Mouse (Mus musculus) CH12.LX (cell line): ENCODE measurements at regions not wholly inside any gene's neighbourhood (a gene's known extent, or its start where the extent isn't known, plus 50 kb on each side); places are given as distances from the start of the nearest gene placed in this dataset.
A peak's percentile ranks its signal among the peaks of the same experiment; 100 is the strongest.

ENCODE experiments used
- DNase-seq: peaks from one replicate; pipeline ENCODE4 v3.0.0-alpha.2; 2013; ENCODE audit errors: extremely low read depth
- H3K27ac ChIP-seq: 2 replicates; pipeline ENCODE4 v1.5.1; 2012; ENCODE audit warnings: low read depth, mild to moderate bottlenecking, control low read depth, moderate library complexity; ENCODE audit not compliant: insufficient read depth
- H3K27me3 ChIP-seq: replicated peaks from 2 replicates; pipeline ENCODE3; 2012; ENCODE audit warnings: inconsistent platforms
- H3K36me3 ChIP-seq, 2 experiments: replicated peaks in 1 of 2; 2 replicates each; pipeline versions ENCODE3 to v1.6.1; 2012; ENCODE audit warnings: inconsistent platforms in 1 of 2, low read length in 1 of 2, mild to moderate bottlenecking in 1 of 2, mixed read lengths in 1 of 2, moderate library complexity in 1 of 2; ENCODE audit not compliant: control insufficient read depth in 1 of 2, insufficient read depth in 1 of 2
- H3K4me1 ChIP-seq, 2 experiments: 2 replicates each; pipeline ENCODE4 v1.6.1; 2012; ENCODE audit warnings: inconsistent platforms in 1 of 2, moderate library complexity in 1 of 2; ENCODE audit not compliant: insufficient read depth in 2 of 2, control insufficient read depth in 1 of 2
- H3K4me2 ChIP-seq: 2 replicates; pipeline ENCODE4 v1.6.1; 2012; ENCODE audit warnings: low read depth, mild to moderate bottlenecking, control low read depth; ENCODE audit not compliant: poor library complexity, insufficient read depth, severe bottlenecking
- H3K4me3 ChIP-seq, 3 experiments: fragments of 150-350 bp in 1 of 3; sonication (generic) in 1 of 3; replicated peaks in 1 of 3; 2 replicates each; pipeline versions ENCODE3 to v1.5.1; 2011 to 2012; ENCODE audit warnings: low read depth in 2 of 3, low read length in 2 of 3, mild to moderate bottlenecking in 2 of 3, moderate library complexity in 2 of 3, control low read depth in 1 of 3, improper control_type of control experiment in 1 of 3, inconsistent platforms in 1 of 3, mixed read lengths in 1 of 3; ENCODE audit not compliant: poor library complexity in 1 of 3
- H3K79me2 ChIP-seq: replicated peaks from 2 replicates; pipeline ENCODE4 v1.6.1; 2012; ENCODE audit warnings: mild to moderate bottlenecking, moderate library complexity; ENCODE audit not compliant: control insufficient read depth, poor library complexity, insufficient read depth, severe bottlenecking; ENCODE audit errors: extremely low read depth
- H3K9ac ChIP-seq: 2 replicates; pipeline ENCODE4 v1.6.1; 2012; ENCODE audit warnings: low read depth, mild to moderate bottlenecking, control low read depth, moderate library complexity; ENCODE audit not compliant: insufficient read depth
- H3K9me3 ChIP-seq: replicated peaks from 2 replicates; pipeline ENCODE3; 2012; ENCODE audit warnings: low read length, inconsistent platforms, mixed read lengths
- BHLHE40 ChIP-seq: IDR thresholded peaks from 2 replicates; pipeline ENCODE4 v1.6.1; 2011; ENCODE audit warnings: mild to moderate bottlenecking, low read depth, low read length, improper control_type of control experiment
- CTCF ChIP-seq, 2 experiments: IDR thresholded peaks in 1 of 2; conservative IDR thresholded peaks in 1 of 2; 2 replicates each; pipeline ENCODE4 v1.5.1; 2011 to 2012; ENCODE audit warnings: low read depth in 2 of 2, low read length in 2 of 2, improper control_type of control experiment in 1 of 2, inconsistent platforms in 1 of 2, mild to moderate bottlenecking in 1 of 2, moderate library complexity in 1 of 2
- E2F4 ChIP-seq: IDR thresholded peaks from 2 replicates; pipeline ENCODE4 v1.6.1; 2011; ENCODE audit warnings: low read depth, low read length, improper control_type of control experiment; ENCODE audit not compliant: insufficient replicate concordance
- EP300 ChIP-seq: IDR thresholded peaks from 2 replicates; pipeline ENCODE4 v1.6.1; 2011; ENCODE audit warnings: low read length, improper control_type of control experiment
- ETS1 ChIP-seq: conservative IDR thresholded peaks from 2 replicates; pipeline ENCODE4 v1.6.1; 2012; ENCODE audit warnings: low read depth, mild to moderate bottlenecking, inconsistent platforms, low read length, improper control_type of control experiment, moderate library complexity
- HCFC1 ChIP-seq: IDR thresholded peaks from 2 replicates; pipeline ENCODE4 v1.6.1; 2012; ENCODE audit warnings: low read depth, mild to moderate bottlenecking, inconsistent platforms, low read length, improper control_type of control experiment
- MAZ ChIP-seq: IDR thresholded peaks from 2 replicates; pipeline ENCODE4 v1.6.1; 2012; ENCODE audit warnings: low read depth, mild to moderate bottlenecking, inconsistent platforms, low read length, improper control_type of control experiment, moderate library complexity
- MXI1 ChIP-seq: IDR thresholded peaks from 2 replicates; pipeline ENCODE4 v1.6.1; 2011; ENCODE audit warnings: mild to moderate bottlenecking, low read depth, low read length, improper control_type of control experiment
- NRF1 ChIP-seq: IDR thresholded peaks from 2 replicates; pipeline ENCODE4 v1.6.1; 2014; ENCODE audit warnings: low read depth, mild to moderate bottlenecking, inconsistent platforms, low read length, improper control_type of control experiment, moderate library complexity
- POLR2A ChIP-seq: IDR thresholded peaks from 2 replicates; pipeline ENCODE4 v1.6.1; 2011; ENCODE audit warnings: low read depth, mild to moderate bottlenecking, improper control_type of control experiment, low read length
- SMC3 ChIP-seq: IDR thresholded peaks from 2 replicates; pipeline ENCODE4 v1.6.1; 2011; ENCODE audit warnings: low read depth, low read length, improper control_type of control experiment
- TBP ChIP-seq: conservative IDR thresholded peaks from 2 replicates; pipeline ENCODE4 v1.6.1; 2011; ENCODE audit warnings: low read depth, low read length, improper control_type of control experiment
- USF2 ChIP-seq: conservative IDR thresholded peaks from 2 replicates; pipeline ENCODE4 v1.6.1; 2011; ENCODE audit warnings: low read depth, low read length, improper control_type of control experiment
- dilution Hi-C: fragments of 300-500 bp; cut with MboI; formaldehyde crosslinking; loops from 2 replicates; pipeline ENCODE4 v1.14.3; 2020; ENCODE audit warnings: low sequenced_read_pairs; ENCODE audit not compliant: extremely low pct_unique_long_range_greater_than_20kb, extremely low pct_ligation_motif_present
- in situ Hi-C: fragments of 300-500 bp; cut with MboI; formaldehyde crosslinking; loops from 3 replicates; pipeline ENCODE4 v1.14.3; 2019; ENCODE audit warnings: low sequenced_read_pairs, low pct_ligation_motif_present, low pct_unique_long_range_greater_than_20kb, mixed read lengths

GRCm38 (mm10) chr9:61812315-61812714 is 102.0 kb downstream of the Rplp1 start:
- no peaks in the 10 kb centered on the region for H3K27me3 ChIP-seq
- no peak overlapping the region for H3K27ac ChIP-seq
- no peaks in the 10 kb centered on the region for H3K9me3 ChIP-seq
- H3K9ac ChIP-seq = no peak overlapping the region
- no peaks in the 10 kb centered on the region for H3K36me3 ChIP-seq
- no peak for DNase-seq
- in situ Hi-C loops = no loop called here
- TF ChIP-seq POLR2A (no peak), NRF1 (no peak), E2F4 (no peak), MXI1 (no peak), CTCF (conservative IDR thresholded peaks at IDR 0.05 in 1 of 2, IDR thresholded peaks at IDR 0.05 in 1 of 2; ENCODE audit: low read depth in 2 of 2, low read length in 2 of 2) (no peak), TBP (no peak), USF2 (no peak), MAZ (no peak)
- TF ChIP-seq, all 38 proteins: peak for 0
- H3K79me2 ChIP-seq = no peaks in the 10 kb centered on the region
- peaks cover 4 to 28% of the 10 kb centered on the region in 2 experiments for H3K4me1 ChIP-seq
- no peak overlapping the region for H3K4me3 ChIP-seq
- H3K4me2 ChIP-seq = no peak overlapping the region
- dilution Hi-C loops = no loop called here

DNA sequence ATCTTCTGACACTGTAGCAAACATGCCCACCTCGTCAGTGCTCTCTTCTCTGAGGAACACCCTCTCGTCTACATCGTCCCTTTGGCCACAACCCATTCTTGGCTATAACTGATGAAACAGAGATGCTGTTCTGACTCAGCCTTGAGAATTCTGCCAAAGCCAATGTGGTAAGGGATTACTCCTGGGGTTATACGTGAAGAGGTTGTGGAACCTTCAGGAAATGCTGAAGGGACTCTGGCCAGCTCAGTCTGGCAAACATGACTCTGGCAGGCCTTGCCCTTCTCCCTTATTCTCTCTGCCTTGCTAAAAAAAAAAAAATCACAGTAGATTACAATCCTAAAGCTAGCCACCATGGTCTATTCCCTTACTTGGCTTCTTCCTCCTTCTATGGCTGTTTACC is 103.9 kb downstream of the Rplp1 start:
- Histone ChIP-seq H3K36me3 (no peaks in the 10 kb centered on the region), H3K27ac (no peak overlapping the region), H3K4me1 (peaks cover 0 to 14% of the 10 kb centered on the region in 2 experiments; a peak in 2 of 4 replicates), H3K79me2 (no peaks in the 10 kb centered on the region), H3K4me2 (no peak overlapping the region), H3K4me3 (no peak overlapping the region), H3K27me3 (no peaks in the 10 kb centered on the region), H3K9ac (no peak overlapping the region), H3K9me3 (no peaks in the 10 kb centered on the region)
- DNase-seq = peak; percentile 11
- in situ Hi-C loops (no loop called here), dilution Hi-C loops (no loop called here)
- TF ChIP-seq EP300 = no peak
- no peak for TF ChIP-seq BHLHE40
- TF ChIP-seq SMC3 = no peak
- TF ChIP-seq HCFC1 = no peak
- no peak for TF ChIP-seq ETS1

GRCm38 (mm10) chr9:61808351-61809225 is 105.8 kb downstream of the Rplp1 start:
- TF ChIP-seq ETS1 = no peak

More at GRCm38 (mm10) chr9:61808351-61809225, 105.8 kb downstream of the Rplp1 start:
- DNase-seq = no peak
- H3K9ac ChIP-seq = no peak overlapping the region
- H3K4me2 ChIP-seq = no peak overlapping the region
- dilution Hi-C loops = no loop called here
- no peaks in the 10 kb centered on the region for H3K36me3 ChIP-seq
- H3K4me3 ChIP-seq = no peak overlapping the region
- H3K27me3 ChIP-seq = no peaks in the 10 kb centered on the region
- H3K27ac ChIP-seq = no peak overlapping the region
- in situ Hi-C loops = no loop called here
- H3K4me1 ChIP-seq = peaks cover 0 to 20% of the 10 kb centered on the region in 2 experiments; a peak in 2 of 4 replicates
- H3K9me3 ChIP-seq = no peaks in the 10 kb centered on the region
- no peaks in the 10 kb centered on the region for H3K79me2 ChIP-seq
